Mouse (Mus musculus) intestine, embryonic 15.5 days (tissue): ENCODE measurements at regions not wholly inside any gene's neighbourhood (a gene's known extent, or its start where the extent isn't known, plus 50 kb on each side); places are given as distances from the start of the nearest gene placed in this dataset.

Experiments used
- ATAC-seq: fragments of 200-750 bp; cut with Nextera tagmentation; 2 replicates; pipeline ENCODE4 v1.8.0; 2017; ENCODE audit warnings: moderate TSS enrichment, moderate library complexity
- H3K27ac ChIP-seq: fragments of 300-500 bp; sonication (generic); 2 replicates; pipeline ENCODE4 v1.5.1; 2015; ENCODE audit warnings: mild to moderate bottlenecking, inconsistent platforms
- H3K27me3 ChIP-seq: fragments of 300-500 bp; sonication (generic); replicated peaks from 2 replicates; pipeline ENCODE4 v1.6.1; 2015; ENCODE audit warnings: inconsistent platforms
- H3K36me3 ChIP-seq: fragments of 300-500 bp; sonication (generic); 2 replicates; pipeline ENCODE4 v1.6.1; 2015; ENCODE audit warnings: inconsistent platforms
- H3K4me1 ChIP-seq: fragments of 300-500 bp; sonication (generic); replicated peaks from 2 replicates; pipeline ENCODE4 v1.6.1; 2015; ENCODE audit warnings: inconsistent platforms
- H3K4me2 ChIP-seq: fragments of 300-500 bp; sonication (generic); replicated peaks from 2 replicates; pipeline ENCODE4 v1.6.1; 2015; ENCODE audit warnings: mild to moderate bottlenecking, inconsistent platforms
- H3K4me3 ChIP-seq: fragments of 300-500 bp; sonication (generic); replicated peaks from 2 replicates; pipeline ENCODE4 v1.5.1; 2015; ENCODE audit warnings: inconsistent platforms
- H3K9ac ChIP-seq: fragments of 300-500 bp; sonication (generic); 2 replicates; pipeline ENCODE4 v1.6.1; 2015; ENCODE audit warnings: inconsistent platforms
- H3K9me3 ChIP-seq: fragments of 300-500 bp; sonication (generic); 2 replicates; pipeline ENCODE4 v1.6.1; 2016; ENCODE audit warnings: inconsistent platforms
- WGBS: fragments of 180-500 bp; shearing (Covaris S2); methylation state at CpG from one replicate; pipeline ENCODE4 v1.1.7; 2015; 5-methylcytosine and 5-hydroxymethylcytosine counted together

- 49% methylated on average over 2 of the region's 2 CpGs for WGBS
- no peaks in the 10 kb centered on the region for H3K4me1 ChIP-seq
- H3K9me3 ChIP-seq: no peaks in the 10 kb centered on the region
- H3K36me3 ChIP-seq: no peaks in the 10 kb centered on the region
- no peak overlapping the region for H3K4me2 ChIP-seq
- no peaks in the 10 kb centered on the region for H3K27me3 ChIP-seq
- H3K9ac ChIP-seq: no peak overlapping the region
- H3K27ac ChIP-seq: no peak overlapping the region
- H3K4me3 ChIP-seq: no peak overlapping the region
- ATAC-seq: no peak
Measured at GRCm38 (mm10) chr6:101429634-101430033, 51.9 kb upstream of the Pdzrn3 start.
